Mouse (Mus musculus) kidney, postnatal 25 days (tissue): ENCODE data around the gene Nfyb.

Experiments
- DNase-seq, 2 experiments: peaks; one replicate each; pipeline ENCODE4 v3.0.0; 2021; ENCODE audit warnings: mixed read lengths in 2 of 2

The Nfyb gene

GRCm38 (mm10) chr10:82742578-82742977 lies 21.4 kb downstream of the Nfyb start:
- DNase-seq: no peak

DNA sequence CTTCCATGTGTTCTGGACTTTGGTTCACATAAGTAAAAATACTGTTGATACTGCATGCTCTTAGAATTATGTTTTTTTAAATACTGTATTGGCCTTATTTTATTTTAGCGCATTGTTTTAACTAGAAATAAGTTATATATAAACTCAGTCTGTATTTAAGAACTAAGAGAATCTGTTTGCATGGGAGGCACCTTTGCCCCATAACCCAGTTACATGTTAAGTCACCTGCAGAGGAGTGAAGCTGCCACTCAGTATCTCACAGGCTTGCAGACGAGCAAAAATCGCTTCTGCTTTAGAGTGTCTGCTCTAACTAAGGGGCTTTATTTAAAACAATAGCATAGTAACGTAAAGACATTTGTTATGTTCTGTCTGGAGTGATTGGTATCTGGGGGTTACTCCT lies 22.1 kb downstream of the Nfyb start:
- DNase-seq: no peak

DNA sequence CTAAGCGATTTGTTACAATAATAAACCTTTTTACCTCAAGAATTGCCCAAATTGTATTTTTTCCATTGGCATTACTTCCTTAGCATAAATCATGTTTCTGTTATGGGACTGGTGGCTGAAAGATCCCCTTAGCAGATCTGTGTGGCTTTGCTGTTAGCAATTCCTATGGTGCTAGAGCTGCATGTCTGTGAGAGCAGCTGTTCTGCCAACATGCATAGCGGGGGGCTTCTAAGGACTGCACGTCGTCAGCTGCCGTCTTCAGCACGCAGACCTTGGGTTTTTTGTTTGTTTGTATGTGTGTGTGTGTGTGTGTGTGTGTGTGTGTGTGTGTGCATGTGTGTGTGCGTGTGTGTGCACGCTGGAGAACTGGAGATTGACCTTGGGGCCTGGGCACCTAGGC lies 22.6 kb downstream of the Nfyb start:
- DNase-seq: no peak

GRCm38 (mm10) chr10:82699296-82699941 lies 64.5 kb downstream of the Nfyb start:
- DNase-seq: peak in 1 of 2 experiments; percentile 7

DNA sequence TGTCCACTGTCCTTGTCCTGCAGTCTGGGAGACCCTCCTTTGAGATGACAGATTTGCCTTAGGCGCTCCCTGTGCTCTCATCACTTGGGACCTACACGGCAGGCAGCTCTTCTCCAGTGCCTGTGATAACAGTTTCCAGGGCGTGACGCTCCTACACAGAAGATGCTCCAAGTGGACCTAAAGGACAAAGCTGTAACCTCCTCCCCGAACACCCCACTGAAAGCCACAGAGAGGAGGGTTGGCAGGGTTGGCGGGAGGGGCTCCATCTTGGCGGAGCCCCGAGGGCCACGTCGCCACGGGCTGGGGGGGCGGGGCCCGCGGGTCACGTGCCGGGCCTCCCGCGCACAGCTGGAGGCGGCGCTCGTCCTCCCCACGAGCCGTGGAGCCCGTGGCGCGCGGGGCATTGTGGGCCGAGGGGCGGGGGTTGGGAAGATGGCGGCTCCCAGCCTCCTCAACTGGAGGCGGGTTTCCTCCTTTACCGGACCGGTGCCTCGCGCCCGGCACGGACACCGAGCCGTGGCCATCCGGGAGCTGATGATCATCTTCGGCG lies 65.2 kb downstream of the Nfyb start:
- DNase-seq: peak; percentile 91 to 95
